Mouse (Mus musculus): ENCODE results near the gene Mecom. TPM values are rescaled to one million over a fixed set of nuclear protein-coding genes. Genes with fewer than 3 reads are reported as not detected.

The Mecom gene
- polyA plus RNA-seq, 1 experiment from 2014 or later: 52.0 TPM

DNA sequence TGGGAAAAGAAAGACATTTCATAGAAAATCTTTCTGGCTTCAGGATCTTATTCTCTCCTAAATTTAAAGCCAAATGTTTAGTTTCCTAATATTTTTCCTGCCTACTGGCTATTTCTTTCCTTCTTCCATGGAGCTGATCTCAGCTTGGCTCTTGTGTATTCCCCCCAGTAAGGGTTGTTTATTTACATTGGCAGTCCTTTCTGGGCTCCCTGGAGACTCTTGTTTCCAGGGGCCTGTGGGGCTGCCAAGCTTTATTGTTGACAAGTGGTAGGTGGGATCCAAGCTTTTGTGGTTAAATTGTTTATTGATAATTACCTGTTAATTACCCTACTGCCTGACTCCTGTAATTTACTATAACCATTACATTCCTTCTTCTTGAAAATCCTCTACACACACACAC, 476.5 kb downstream of the Mecom start:
- Histone ChIP-seq H3K27me3 (replicated peaks; ENCODE audit: low read depth, poor library complexity, severe bottlenecking) (no peaks in the 10 kb centered on the region), H3K27ac (replicated peaks) (no peak overlapping the region), H3K9me3 (no peaks in the 10 kb centered on the region), H3K4me1 (peaks cover 9% of the 10 kb centered on the region; the same call in 1 of the 2 replicates), H3K4me3 (no peak overlapping the region), H3K36me3 (replicated peaks) (no peaks in the 10 kb centered on the region)
- no peak for DNase-seq (ENCODE audit: low spot score)

DNA sequence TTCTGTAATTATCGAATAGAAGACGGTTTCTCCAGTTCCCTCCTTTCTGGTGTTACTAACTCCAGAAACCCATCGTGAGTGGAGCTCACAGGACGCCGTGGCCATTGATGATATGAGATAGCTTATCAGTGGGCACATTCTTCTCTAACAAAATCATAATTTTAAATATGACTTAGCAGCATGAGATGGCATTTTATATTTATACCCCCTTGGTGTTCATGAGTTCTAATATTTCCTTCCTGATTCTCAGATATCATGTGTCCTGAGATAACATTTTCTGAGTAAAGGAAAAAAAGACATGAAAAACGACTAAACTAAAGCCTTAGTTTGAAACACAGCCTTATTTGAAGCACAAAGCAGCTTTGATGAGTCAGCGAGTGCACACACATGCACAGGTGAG, 481.3 kb downstream of the Mecom start:
- no peak overlapping the region for H3K27ac ChIP-seq (replicated peaks)
- DNase-seq (ENCODE audit: low spot score): no peak
- WGBS: 81% methylated on average over 7 of the region's 7 CpGs
- H3K4me3 ChIP-seq: no peak overlapping the region
- no peaks in the 10 kb centered on the region for H3K9me3 ChIP-seq
- H3K27me3 ChIP-seq (replicated peaks; ENCODE audit: low read depth, poor library complexity, severe bottlenecking): no peaks in the 10 kb centered on the region
- peaks cover 12% of the 10 kb centered on the region for H3K4me1 ChIP-seq
- H3K36me3 ChIP-seq (replicated peaks): no peaks in the 10 kb centered on the region

DNA sequence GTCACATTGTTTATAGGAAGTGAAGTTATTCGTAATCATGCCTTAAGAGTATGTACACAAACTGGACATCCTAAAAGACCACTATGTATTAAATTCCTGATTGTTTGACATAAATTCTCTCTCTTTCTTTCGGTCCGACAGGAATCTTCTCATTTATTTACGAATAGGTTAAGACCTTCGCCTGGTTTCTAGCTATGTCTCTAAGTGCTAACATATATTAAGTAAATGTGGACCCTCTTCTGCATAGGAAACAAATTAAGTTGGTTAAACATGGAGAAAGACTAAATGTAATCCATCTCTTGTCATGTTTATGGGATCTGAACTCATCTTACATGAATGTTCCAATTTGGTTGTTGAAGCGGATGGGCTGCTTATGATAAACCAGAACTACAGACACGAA, 487.8 kb downstream of the Mecom start:
- 90% methylated on average over 7 of the region's 7 CpGs for WGBS
- H3K27ac ChIP-seq (replicated peaks): no peak overlapping the region

DNA sequence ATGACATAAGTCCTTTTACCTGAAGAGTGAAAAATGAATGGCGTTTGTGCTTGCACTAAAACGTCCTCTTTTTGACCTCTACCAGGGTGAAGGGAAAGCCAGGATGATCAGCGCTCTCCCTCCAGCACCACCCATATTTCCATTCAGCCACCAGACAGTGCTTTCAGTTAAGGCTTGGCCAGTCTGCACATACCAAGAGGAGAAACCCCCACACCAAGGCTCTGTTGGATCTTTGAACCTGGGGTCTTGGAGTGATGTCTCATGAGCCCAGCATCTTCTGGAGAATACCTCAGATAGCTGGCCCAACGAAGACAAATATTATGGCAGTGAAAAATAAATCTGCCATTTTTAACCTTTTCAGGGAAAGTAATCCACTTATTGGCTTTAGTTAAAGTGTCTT, 488.2 kb downstream of the Mecom start:
- no peaks in the 10 kb centered on the region for H3K27me3 ChIP-seq (replicated peaks; ENCODE audit: low read depth, poor library complexity, severe bottlenecking)
- peaks cover 6% of the 10 kb centered on the region for H3K4me1 ChIP-seq
- no peak for DNase-seq (ENCODE audit: low spot score)
- 85% methylated on average over 4 of the region's 4 CpGs for WGBS
- no peak overlapping the region for H3K4me3 ChIP-seq
- H3K27ac ChIP-seq (replicated peaks): no peak overlapping the region
- H3K36me3 ChIP-seq (replicated peaks): no peaks in the 10 kb centered on the region
- H3K9me3 ChIP-seq: no peaks in the 10 kb centered on the region

More for the DNA sequence above, 487.8 kb downstream of the Mecom start:
- no peak for DNase-seq (ENCODE audit: low spot score)
- no peaks in the 10 kb centered on the region for H3K27me3 ChIP-seq (replicated peaks; ENCODE audit: low read depth, poor library complexity, severe bottlenecking)
- no peak overlapping the region for H3K4me3 ChIP-seq
- H3K4me1 ChIP-seq: peaks cover 6% of the 10 kb centered on the region
- no peaks in the 10 kb centered on the region for H3K9me3 ChIP-seq
- H3K36me3 ChIP-seq (replicated peaks): no peaks in the 10 kb centered on the region

DNA sequence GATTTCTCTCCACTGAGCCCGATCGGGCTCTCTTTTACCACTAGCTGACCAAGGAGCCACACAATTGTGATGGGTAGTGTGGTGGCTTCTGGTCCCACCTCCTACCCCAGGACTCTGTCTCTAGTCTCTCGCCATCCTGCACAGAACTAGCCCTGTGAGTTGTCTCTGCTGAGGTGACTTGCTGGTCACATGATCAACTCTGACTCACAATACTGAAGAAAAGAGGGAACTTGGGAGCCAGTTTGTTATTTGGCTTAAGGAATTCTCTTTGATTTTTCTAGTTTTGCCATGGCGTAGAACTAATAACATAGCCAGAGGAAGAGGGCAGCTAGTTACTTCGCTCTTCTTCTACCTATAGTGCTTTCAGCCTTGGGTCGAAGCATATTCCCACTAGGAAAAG, 496.5 kb downstream of the Mecom start:
- Histone ChIP-seq H3K9me3 (no peaks in the 10 kb centered on the region), H3K27ac (replicated peaks) (no peak overlapping the region), H3K4me3 (no peak overlapping the region), H3K4me1 (peaks cover 6% of the 10 kb centered on the region), H3K27me3 (replicated peaks; ENCODE audit: low read depth, poor library complexity, severe bottlenecking) (no peaks in the 10 kb centered on the region), H3K36me3 (replicated peaks) (no peaks in the 10 kb centered on the region)
- 95% methylated on average over 6 of the region's 6 CpGs for WGBS
- no peak for DNase-seq (ENCODE audit: low spot score)

DNA sequence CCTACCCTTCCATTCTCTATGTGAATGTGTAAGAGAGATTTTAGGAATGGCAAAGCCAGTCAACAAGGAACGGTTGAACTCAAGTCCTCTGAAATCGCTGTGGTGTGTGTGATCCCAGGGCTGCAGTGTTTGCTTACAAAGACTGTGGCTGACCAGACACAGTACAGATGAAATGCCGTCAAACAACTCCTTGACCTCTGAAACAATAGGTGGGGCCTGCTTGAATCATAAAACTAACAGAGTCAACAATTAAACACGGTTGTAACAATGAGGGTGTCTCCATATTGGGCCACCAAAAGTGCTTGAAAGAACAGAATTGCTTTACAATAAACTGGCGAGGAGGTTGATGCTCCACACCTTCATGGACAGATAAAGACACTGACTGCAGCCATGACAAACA, 497.0 kb downstream of the Mecom start:
- 80% methylated on average over 5 of the region's 5 CpGs for WGBS
- DNase-seq (ENCODE audit: low spot score): no peak

DNA sequence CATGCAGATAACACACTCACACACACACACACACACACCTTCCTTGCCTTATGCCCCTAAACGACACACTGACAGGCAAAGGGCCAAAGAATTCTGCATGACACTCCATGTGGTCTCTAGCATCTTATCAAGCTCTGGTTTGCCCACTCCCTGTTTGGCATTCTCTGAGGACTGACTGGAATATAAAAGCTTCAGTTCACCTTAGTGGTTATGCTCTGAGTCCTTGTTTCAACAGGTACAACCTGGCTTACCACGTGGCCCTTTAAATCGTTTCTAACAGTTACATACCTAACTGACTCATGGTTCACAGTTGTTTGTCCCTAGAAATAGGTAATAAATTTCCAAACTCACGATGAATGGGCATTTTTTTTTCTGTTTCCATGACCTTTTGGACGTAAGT, 499.0 kb downstream of the Mecom start:
- H3K27me3 ChIP-seq (replicated peaks; ENCODE audit: low read depth, poor library complexity, severe bottlenecking): no peaks in the 10 kb centered on the region
- H3K4me3 ChIP-seq: no peak overlapping the region
- WGBS: 81% methylated on average over 5 of the region's 5 CpGs
- H3K9me3 ChIP-seq: no peaks in the 10 kb centered on the region
- no peak for DNase-seq (ENCODE audit: low spot score)
- H3K27ac ChIP-seq (replicated peaks): no peak overlapping the region
- no peaks in the 10 kb centered on the region for H3K36me3 ChIP-seq (replicated peaks)
- H3K4me1 ChIP-seq: no peaks in the 10 kb centered on the region

More for the DNA sequence above, 497.0 kb downstream of the Mecom start:
- H3K4me1 ChIP-seq: peaks cover 5% of the 10 kb centered on the region
- no peaks in the 10 kb centered on the region for H3K9me3 ChIP-seq
- no peak overlapping the region for H3K4me3 ChIP-seq
- H3K27ac ChIP-seq (replicated peaks): no peak overlapping the region
- H3K27me3 ChIP-seq (replicated peaks; ENCODE audit: low read depth, poor library complexity, severe bottlenecking): no peaks in the 10 kb centered on the region
- no peaks in the 10 kb centered on the region for H3K36me3 ChIP-seq (replicated peaks)

DNA sequence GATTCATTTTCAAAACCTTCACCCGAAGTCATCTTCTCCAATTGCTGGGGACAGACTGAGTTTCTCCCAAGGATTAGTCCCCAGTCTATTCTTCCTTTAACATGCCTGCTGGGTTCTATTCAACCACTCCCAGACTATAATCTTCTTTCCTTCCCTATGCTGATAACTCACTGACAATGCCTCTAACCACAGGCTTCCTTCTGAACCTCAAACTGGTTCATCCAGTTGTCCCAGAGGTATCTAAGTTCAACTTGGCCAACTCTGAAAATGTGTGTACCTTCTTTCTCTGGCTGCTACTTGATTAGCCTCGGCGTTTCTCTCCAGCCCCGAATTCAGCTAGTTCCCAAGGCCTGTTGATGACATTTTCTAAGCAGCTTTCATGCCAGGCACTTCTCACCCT, 499.7 kb downstream of the Mecom start:
- 54% methylated on average over 4 of the region's 4 CpGs for WGBS
- H3K27ac ChIP-seq (replicated peaks): no peak overlapping the region

DNA sequence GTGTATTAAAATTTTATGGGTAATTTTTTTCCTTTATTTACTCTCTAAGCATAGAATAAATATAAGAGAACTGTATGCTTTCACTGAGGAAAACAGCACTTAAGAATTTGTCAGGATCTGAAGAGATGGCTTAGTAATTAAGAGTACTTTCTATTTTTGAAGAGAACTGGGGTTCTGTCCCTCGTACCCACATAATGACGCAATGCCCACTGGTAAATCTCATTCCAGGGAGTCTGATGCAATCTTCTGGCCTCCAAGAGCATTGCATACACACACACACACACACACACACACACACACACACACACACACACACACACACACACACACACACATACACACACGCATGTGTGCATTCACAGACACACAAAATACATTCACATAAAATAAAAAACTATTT, 504.3 kb downstream of the Mecom start:
- DNase-seq (ENCODE audit: low spot score): no peak
- no peaks in the 10 kb centered on the region for H3K4me1 ChIP-seq
- H3K27ac ChIP-seq (replicated peaks): no peak overlapping the region
- 94% methylated on average over 3 of the region's 3 CpGs for WGBS
- no peak overlapping the region for H3K4me3 ChIP-seq
- no peaks in the 10 kb centered on the region for H3K36me3 ChIP-seq (replicated peaks)
- no peaks in the 10 kb centered on the region for H3K27me3 ChIP-seq (replicated peaks; ENCODE audit: low read depth, poor library complexity, severe bottlenecking)
- H3K9me3 ChIP-seq: no peaks in the 10 kb centered on the region

More for the DNA sequence above, 499.7 kb downstream of the Mecom start:
- Histone ChIP-seq H3K36me3 (replicated peaks) (no peaks in the 10 kb centered on the region), H3K4me1 (no peaks in the 10 kb centered on the region), H3K27me3 (replicated peaks; ENCODE audit: low read depth, poor library complexity, severe bottlenecking) (no peaks in the 10 kb centered on the region), H3K9me3 (no peaks in the 10 kb centered on the region), H3K4me3 (no peak overlapping the region)
- DNase-seq (ENCODE audit: low spot score): no peak

DNA sequence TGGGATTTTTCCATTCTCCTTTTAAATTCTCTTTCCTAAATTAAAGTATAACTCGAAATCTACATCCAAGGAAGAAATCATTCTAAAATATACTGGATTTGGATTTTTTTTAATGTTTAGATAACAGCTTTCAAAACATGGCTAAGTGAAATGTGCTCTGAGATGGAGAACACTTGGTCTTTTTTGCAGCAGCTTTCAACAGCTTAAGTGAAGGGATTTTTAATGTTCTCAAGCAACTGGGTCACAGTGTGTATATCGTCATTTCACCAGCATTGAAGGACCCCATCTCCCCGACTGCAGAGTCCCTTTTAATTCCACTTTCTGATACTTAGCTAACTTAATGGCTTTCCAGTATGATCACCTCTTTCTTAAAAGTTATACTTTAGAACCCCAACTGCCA, 509.3 kb downstream of the Mecom start:
- no peaks in the 10 kb centered on the region for H3K4me1 ChIP-seq
- no peak overlapping the region for H3K4me3 ChIP-seq
- H3K9me3 ChIP-seq: no peaks in the 10 kb centered on the region
- H3K27ac ChIP-seq (replicated peaks): no peak overlapping the region
- DNase-seq (ENCODE audit: low spot score): no peak
- 89% methylated on average over 3 of the region's 3 CpGs for WGBS
- H3K27me3 ChIP-seq (replicated peaks; ENCODE audit: low read depth, poor library complexity, severe bottlenecking): no peaks in the 10 kb centered on the region
- no peaks in the 10 kb centered on the region for H3K36me3 ChIP-seq (replicated peaks)

DNA sequence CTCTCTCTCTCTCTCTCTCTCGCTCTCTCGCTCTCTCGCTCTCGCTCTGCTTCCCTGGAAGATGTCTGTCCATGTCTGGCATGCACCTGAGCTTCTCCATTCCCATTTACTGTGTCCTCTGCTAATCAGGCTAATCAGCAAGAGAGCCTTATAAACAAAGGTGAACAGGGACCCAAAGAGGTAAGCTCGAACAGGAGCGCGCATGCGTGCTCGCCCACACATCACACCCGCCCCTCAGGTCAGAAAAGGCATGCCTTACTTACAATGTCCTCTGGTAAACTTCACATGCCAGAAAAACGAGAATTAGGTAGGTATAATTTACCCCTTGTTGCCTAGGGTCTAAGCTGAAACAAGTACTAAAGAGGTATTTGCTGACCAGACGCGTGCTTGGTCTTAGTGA, 527.8 kb downstream of the Mecom start:
- peaks cover 53% of the 10 kb centered on the region for H3K4me1 ChIP-seq
- WGBS: 91% methylated on average over 13 of the region's 13 CpGs
- no peak overlapping the region for H3K4me3 ChIP-seq

DNA sequence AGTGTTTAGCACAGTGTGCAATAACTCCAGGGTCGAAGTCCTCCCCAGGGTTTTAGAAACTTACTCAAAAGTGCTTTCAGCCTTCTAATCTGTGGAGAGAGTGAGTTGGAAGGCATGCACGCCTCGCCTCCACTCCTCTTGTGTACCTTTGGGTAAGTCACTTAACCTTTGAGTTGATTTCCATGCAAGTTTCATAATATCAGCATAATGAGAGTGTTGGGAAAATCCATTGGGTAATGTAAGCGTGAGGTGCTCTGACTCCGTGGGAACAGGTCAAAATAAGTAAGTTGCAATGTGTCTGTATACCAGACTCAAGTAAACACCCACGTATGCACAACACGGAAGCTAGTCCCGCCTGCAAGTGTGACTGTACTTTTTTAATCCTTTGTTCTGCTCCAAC, 528.4 kb downstream of the Mecom start:
- Histone ChIP-seq H3K27me3 (replicated peaks; ENCODE audit: low read depth, poor library complexity, severe bottlenecking) (0 out of 2 replicates have a peak, but pooled peaks cover 3% of the 10 kb centered on the region), H3K27ac (replicated peaks) (no peak overlapping the region; the same call in 1 of the 2 replicates), H3K36me3 (replicated peaks) (no peaks in the 10 kb centered on the region), H3K9me3 (no peaks in the 10 kb centered on the region), H3K4me1 (peaks cover 58% of the 10 kb centered on the region), H3K4me3 (no peak overlapping the region)
- no peak for DNase-seq (ENCODE audit: low spot score)
- WGBS: 81% methylated on average over 8 of the region's 8 CpGs

More for the DNA sequence above, 527.8 kb downstream of the Mecom start:
- no peak for DNase-seq (ENCODE audit: low spot score)
- Histone ChIP-seq H3K36me3 (replicated peaks) (no peaks in the 10 kb centered on the region), H3K27me3 (replicated peaks; ENCODE audit: low read depth, poor library complexity, severe bottlenecking) (0 out of 2 replicates have a peak, but pooled peaks cover 3% of the 10 kb centered on the region), H3K9me3 (no peaks in the 10 kb centered on the region), H3K27ac (replicated peaks) (no peak overlapping the region)

DNA sequence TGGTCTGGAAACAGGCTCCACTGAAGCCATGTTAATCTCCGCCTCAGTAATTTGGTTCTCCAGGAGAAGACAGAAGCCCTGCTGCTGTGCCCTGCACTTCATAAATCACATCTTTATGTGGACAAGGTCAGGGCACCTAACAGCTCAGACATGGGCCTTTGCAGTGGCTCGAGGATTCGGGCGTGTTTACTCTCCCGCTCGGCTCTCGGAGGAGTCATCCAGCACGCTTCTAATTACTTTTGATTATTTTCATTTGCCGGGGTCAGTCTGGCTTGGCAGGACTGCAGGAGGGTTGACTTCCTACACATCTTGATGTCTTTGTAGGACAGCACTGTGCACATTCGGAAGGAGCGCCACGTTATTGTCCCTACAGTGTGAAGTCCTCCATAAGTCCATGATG, 529.6 kb downstream of the Mecom start:
- peaks cover 70% of the 10 kb centered on the region for H3K4me1 ChIP-seq
- H3K27me3 ChIP-seq (replicated peaks; ENCODE audit: low read depth, poor library complexity, severe bottlenecking): 0 out of 2 replicates have a peak, but pooled peaks cover 3% of the 10 kb centered on the region
- peak; percentile 64 for DNase-seq (ENCODE audit: low spot score)
- peak overlapping the region; percentile 48; the same call in 1 of the 2 replicates for H3K27ac ChIP-seq (replicated peaks)
- no peaks in the 10 kb centered on the region for H3K36me3 ChIP-seq (replicated peaks)
- H3K9me3 ChIP-seq: no peaks in the 10 kb centered on the region
- 0 out of 2 replicates have a peak overlapping the region, but pooled peaks have one; percentile 11 for H3K4me3 ChIP-seq
- 28% methylated on average over 12 of the region's 12 CpGs for WGBS

DNA sequence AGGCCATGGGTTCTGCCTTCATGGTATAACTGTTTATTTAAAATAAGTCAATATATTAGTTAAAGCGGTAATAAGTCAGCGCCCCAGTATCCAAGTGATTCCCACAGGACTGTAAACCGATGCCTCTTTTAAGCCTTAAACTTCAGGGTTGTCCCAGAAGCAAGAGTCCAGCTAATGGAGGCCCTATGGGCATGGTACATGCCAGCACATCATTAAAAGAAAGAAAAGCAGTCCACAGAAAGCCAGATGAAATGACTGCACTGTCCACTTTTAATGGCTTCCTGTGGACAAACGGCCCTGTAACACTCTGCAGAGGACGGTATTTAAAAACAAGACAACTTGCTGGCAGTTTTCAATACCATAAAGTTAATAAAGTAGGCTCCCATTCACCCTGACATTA, 531.0 kb downstream of the Mecom start:
- Histone ChIP-seq H3K36me3 (replicated peaks) (no peaks in the 10 kb centered on the region), H3K27ac (replicated peaks) (no peak overlapping the region), H3K4me3 (no peak overlapping the region), H3K27me3 (replicated peaks; ENCODE audit: low read depth, poor library complexity, severe bottlenecking) (0 out of 2 replicates have a peak, but pooled peaks cover 3% of the 10 kb centered on the region), H3K9me3 (no peaks in the 10 kb centered on the region), H3K4me1 (peaks cover 75% of the 10 kb centered on the region)
- no peak for DNase-seq (ENCODE audit: low spot score)
- WGBS: 41% methylated on average over 5 of the region's 5 CpGs

Measured in embryonic facial prominence, embryonic 10.5 days (tissue).